Mouse (Mus musculus) left cerebral cortex, postnatal 10 days (tissue): ENCODE data around the gene Orc6. TPM values are rescaled to one million over a fixed set of nuclear protein-coding genes. Genes with fewer than 3 reads are reported as not detected.

Experiments
- DNase-seq, 2 experiments: peaks; one replicate each; pipeline ENCODE4 v3.0.0; 2021 to 2022; ENCODE audit warnings: low spot score in 2 of 2, mixed read lengths in 1 of 2; ENCODE audit errors: extremely low spot score in 1 of 2
- intact Hi-C: fragments of 180-260 bp; cut with DNase I; formaldehyde crosslinking; loops from one replicate; pipeline ENCODE4 v1.15.1; 2025
- total RNA-seq, 2 experiments: library from RNA; stranded (reverse); gene quantifications; 2 replicates each; pipeline ENCODE4 v1.2.3; 2021

Gene Orc6
- 10 to 100 TPM; 43.7 to 45.1 TPM for total RNA-seq

DNA sequence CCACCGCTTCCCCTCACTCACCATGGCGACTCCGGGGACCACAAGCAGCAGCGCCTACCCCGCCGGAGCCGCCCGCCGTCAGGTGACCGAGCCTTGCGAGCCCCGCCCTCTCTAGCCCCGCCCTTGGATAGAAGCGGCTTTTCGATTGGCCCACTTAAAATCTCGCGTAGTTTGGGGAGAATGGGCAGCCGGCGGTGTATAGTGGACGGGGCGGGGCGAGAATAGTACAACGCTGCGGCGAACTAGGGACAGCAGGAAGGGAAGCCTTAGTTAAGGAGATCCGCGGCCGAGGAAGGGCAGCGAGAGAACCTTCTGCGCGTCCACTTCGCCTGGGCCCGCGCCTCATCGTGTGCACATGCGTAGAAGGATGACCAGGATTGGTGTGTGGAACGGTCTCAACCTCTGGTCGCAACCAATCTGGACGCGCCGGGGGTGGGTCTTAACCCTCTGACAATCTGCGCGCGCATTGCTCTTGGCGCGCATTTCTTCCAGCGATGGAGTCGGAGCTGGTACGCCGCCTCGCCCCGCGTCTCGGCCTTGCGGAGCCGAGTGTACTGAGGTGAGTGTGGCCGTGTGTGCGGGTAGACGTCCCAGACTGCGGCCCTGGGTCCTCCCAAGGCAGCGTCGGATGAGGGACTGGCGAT is at the start of gene Orc6, which contains the start of gene Vps35:
TSS of gene Orc6 (plus strand) at position 199 of the 644 bp plus-strand sequence.
TSS of gene Vps35 (minus strand) at position 369 of the 644 bp plus-strand sequence.
- DNase-seq, result peak; percentile 96 to 98
- intact Hi-C loops, result loop anchor here (10.0 kb wide), 1 partner anchor 245 kb away; no protein-coding TSS in a partner anchor

DNA sequence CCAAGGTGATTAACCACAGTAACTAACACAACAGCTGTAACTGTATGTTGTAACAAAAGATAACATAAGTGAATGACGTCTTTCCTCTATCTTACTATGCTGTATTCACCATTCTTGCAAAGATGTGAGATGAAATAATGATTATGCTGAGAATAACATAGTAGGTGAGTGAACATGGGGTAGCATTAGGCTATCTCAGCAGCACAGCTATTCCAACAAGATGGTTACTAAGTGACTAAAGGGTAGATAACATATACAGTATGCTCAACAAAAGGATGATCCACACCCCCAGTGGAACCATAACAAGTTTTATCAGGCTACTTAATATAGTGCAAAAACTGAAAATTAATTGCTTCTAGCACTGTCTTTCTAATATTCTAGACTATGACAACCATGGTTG is 12.6 kb upstream of the Orc6 start:
- intact Hi-C loops, result no loop called here
- no peak for DNase-seq

DNA sequence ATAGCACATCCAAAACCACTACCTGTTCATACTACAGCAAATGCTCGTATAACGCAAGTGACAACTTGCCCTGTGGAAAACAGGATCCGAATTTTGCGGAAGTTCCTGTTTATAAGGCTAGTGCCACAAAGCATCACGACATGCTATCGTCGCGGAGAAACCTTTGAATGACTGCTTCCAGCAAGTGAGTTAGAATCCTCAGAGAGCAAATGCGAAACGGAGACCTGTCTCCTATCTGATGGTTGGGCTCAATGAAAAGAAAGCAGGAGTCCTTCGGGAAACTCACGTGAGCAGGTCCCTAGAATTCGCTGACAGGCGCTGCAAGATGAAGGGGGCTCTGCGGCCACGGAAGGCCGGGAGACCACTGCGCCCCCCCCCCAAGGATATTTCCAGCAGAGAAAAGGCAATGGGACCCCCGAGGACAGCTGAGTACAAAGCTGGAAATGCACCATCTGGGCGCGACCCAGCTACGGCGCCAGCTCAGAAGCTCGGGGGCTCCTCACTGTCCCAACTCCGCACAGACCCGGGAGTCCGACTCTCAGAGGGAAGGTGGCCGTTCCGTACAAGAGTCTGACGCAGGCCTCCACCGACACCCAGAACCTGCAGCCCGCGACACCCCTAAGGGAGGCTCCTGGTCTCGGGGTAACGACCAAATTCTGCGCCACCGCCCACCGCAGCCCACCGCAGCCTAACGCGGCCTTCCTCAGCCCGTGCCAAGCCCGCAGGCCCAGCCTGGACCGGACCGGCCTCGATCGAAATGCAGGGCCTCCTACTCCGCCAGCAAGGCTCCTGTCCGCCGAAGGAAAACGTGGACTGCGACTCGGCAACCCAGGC is 615 bp upstream of the Orc6 start:
- peak; percentile 8 to 23 for DNase-seq
- intact Hi-C loops, result loop anchor here (10.0 kb wide), 1 partner anchor 246 kb away; no protein-coding TSS in a partner anchor

DNA sequence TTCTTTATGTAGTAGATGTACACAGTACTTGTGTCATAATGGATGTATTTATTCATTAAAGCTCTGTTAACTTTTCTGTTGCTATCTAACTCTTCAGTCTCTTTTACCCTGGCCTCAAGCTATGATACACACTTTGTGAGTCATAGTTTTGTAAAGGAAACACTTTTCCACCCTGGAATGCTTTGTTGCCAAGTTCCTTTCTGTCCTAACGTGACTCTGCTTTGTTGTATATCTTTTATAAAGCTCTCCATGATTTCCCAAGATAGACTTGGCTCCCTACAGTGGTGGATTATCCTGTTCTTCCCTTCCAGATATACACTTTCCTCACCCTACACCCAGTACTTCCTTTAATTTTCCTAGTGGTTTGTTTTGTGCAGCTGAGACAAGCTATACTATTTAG is 2.5 kb downstream of the Orc6 start:
- no peak for DNase-seq
- intact Hi-C loops, result no loop called here

DNA sequence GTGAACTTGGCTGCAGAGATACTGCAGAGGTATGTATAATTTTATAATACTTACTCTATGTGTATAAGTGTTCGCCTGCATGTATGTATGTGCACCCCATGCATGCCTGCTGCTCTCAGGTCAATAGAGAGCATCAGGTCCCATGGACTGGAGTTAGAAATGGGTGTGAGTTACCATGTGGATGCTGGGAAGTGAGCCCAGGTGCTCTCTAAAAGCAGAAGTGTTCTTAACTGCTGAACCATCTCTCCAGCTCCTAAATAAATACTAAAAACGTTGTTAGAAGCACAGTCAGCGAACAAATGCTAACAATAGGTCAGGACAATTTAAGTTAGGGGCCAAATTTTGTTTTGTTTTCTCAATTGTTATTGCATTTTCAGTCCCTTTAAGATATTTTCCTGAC is 3.5 kb downstream of the Orc6 start:
- DNase-seq, result no peak
- intact Hi-C loops, result no loop called here

DNA sequence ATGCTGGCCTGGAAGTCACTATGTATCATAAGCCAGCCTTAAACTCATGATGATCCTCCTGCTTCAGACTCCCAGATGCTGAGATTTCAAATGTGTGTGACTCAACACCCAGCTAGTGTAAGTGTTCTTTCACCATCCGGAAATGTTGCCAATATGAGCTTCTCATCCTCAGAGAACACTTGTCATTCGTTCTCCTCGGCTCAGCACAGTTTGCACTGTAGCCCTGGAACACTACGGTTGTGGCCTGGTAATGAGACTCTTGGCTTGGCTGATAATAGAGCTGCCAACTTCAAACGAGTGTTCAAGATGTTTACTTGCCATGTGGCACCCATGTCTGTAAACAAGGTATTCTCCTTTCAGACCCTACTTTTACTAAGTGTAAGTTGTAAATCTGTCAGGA is 4.1 kb downstream of the Orc6 start:
- DNase-seq, result no peak
- intact Hi-C loops, result no loop called here

DNA sequence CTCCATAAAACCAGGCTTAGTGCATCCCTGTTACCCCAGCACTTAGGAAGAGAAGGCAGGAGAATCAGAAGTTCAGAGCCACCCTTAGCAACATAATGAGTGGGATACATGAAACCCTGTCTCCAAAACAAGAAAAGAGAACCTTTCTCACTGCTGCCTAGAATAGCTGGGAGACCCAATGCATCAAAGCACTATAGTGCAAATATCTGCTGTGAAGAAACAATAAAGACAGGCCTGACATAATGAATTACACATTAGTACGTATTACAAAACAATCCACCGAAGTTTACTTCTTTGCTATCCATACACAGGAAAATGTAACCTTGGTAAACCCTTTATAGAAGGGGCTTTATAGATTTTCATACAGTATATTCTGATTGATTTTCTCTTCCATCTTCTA is 9.1 kb downstream of the Orc6 start:
- no peak for DNase-seq
- intact Hi-C loops, result no loop called here

DNA sequence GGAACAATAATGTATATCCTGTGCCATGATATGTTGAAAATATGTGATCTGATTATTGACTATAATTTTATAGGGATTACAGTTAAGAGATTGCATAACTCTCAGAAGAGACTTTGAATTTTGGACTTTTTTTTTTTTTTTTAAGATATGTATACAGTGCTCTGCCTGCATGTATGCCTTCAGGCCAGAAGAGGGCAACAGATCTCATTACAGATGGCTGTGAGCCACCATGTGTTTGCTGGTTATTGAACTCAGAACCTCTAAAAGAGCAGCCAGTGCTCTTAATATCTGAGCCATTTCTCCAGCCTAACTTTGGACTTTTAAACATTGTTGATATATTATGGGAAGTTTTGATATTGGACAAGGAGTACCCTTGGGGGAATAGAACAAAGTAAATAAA is 12.3 kb downstream of the Orc6 start:
- intact Hi-C loops, result no loop called here
- DNase-seq, result no peak

DNA sequence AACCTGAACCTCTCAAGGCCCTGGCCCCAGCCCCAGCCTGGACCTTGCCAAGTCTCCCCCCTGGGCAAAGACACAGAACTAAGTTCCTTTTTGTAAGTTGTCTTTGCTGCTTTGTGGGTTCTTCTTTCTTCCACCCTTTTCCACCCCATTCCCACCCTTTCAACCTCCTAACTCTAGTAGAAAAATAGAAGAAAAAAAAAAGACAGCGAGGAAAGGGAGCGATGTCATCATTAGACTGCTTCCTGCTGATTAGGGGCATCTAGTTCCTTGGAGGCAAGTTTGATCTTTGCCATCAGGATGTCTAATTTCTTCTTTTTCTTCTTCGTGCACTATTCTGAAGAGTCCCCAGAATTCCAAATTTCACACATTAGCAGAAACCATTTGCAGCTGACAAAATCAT is 13.6 kb downstream of the Orc6 start:
- DNase-seq, result no peak
- intact Hi-C loops, result no loop called here

DNA sequence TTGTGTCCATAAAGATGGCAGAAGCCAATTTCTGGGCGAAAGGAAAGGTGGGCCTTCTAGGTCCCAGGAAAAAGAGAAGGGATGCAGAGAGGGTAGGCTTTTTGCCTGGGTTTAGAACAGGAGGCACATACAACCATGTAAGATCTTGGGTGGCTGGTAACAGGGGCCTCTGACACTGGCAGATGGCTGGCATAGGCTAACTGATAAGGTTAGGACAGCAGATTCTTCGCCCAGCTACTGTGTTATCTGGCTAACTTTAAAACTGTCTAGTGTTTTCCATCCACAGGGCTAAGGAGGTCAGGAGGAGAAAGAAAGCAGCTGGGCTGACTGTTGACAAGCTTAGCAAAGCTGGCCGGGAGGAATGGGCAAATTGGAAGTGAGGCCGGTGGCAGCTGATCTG is 19.1 kb downstream of the Orc6 start:
- intact Hi-C loops, result loop anchor here (5.0 kb wide), 1 partner anchor 84 kb away; no protein-coding TSS in a partner anchor
- DNase-seq, result no peak

DNA sequence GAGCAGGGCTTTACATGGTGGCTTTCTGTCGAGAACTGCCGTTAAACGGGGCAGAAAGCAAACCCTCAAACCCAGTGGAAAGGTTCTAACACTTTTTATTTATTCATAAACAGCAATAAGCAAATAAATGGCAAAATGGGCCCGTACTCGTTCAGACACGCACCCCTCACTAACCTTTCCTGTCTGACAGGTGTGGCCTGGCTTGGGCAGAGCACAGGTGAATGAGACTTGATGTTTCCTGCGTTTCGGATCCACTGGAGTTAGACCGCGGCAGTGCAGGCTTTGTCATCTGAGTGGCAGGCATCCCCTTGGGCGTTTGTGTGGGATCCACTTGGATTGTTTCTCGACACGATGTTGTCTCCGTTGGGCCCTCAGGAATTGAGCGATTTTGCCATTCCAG is 22.5 kb downstream of the Orc6 start:
- intact Hi-C loops, result no loop called here
- DNase-seq, result no peak

DNA sequence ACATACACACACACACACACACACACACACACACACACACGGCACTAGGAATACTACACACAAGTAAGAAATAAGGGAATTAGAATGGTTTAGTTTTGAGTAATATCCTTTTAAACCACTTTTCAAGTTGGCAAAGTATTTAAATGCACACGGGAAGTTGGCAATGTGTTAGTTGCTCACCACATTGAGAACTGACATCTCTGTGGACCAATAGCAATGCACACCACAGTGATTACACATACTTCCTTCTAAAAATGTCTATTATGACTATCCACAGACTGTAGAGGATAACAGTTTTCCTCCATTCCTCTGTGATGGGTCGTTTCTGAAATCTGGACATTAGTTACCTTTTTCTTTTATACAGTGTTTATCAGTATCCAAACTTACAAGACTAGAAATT is 23.7 kb downstream of the Orc6 start:
- intact Hi-C loops, result no loop called here
- no peak for DNase-seq

DNA sequence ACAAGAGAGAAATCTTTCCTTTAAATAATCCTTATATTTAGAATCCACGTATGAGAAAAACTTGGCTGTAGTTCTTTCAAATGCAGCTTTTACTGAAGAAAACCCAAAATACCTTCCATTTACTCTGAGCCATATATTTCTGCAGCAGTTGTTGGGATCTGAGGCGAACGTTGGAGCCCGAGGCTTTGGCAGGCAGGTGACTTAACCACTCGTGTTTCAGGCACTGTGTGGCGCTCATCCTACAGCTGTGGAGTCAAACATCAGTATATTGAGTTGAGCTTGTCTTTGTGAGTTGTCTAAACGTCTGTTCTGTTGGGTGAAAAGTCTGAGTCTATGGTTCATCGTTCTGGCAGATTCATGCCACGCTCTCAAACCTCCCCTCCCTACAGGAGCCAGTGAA is 27.6 kb downstream of the Orc6 start:
- intact Hi-C loops, result no loop called here
- no peak for DNase-seq

DNA sequence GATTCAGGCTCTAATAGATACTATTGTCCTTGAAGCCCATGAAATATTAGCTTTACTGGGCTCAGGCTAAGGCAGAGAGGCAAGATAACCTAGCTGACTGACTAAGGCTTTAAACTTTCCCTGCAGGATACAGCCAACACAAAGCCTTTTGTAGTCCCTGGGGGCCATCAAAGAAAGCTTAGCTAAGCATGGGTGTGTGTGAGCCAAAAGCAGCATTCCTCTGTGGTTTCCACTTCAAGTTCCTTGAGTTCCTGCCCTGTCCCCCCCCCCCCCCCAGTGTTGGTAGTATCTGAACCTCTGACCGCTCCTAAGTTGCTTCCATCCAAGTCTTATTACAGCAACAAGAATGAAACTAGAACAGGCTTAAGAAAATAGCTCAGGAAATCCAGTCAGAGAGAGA is 30.1 kb downstream of the Orc6 start:
- intact Hi-C loops, result no loop called here
- peak in 1 of 2 experiments; percentile 27 for DNase-seq

DNA sequence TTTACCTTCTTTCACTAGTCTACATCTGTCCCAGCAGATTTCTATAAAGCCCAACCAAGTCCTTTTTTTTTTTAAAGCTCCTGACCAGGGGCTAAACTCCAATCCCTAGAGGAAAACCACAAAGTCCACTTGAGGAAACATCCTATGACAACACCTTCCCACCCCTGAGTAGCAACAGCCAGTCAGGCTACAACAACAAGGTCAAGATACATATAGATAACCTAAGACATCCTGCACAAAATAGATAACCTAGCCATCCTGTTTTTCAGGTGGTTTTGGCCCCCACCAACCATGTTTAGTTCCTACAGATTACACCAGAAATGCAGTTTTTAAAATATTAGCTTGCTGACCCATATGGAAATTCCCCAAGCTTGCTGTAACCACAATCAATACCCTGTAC is 35.7 kb downstream of the Orc6 start:
- DNase-seq, result no peak
- intact Hi-C loops, result no loop called here

DNA sequence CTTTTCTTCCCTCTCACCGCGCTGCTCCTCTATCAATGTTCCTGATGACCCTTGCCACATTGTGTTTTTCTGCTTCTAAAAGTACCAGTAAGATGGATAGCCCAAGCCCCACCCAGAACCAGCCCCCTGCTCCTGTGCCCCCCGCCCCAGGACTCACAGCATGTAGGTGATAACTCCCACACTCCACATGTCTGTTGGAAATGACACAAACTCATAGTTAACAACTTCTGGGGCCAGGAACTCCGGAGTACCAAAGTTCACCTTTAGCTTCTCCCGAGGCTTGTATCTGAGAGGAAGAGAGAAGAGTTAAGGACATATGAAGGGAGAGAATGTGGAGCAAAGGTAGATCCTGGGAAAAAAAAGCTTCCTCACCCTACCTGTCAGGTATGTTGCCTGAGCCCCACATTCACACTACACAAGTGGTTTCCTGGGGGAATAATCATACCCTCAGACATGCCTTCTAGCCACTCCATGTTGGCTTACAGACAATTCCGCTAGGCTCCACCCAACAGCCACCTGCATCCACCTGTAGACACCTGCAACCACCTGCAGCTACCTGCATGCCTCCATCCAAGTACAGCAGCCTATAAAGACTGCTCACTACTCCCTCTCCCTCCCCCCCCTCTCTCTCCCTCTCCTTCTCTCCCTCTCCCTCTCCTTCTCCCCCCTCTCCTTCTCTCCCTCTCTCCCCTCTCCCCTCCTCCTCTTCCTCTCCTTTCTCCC is 36.9 kb downstream of the Orc6 start:
- DNase-seq, result no peak
- intact Hi-C loops, result no loop called here

DNA sequence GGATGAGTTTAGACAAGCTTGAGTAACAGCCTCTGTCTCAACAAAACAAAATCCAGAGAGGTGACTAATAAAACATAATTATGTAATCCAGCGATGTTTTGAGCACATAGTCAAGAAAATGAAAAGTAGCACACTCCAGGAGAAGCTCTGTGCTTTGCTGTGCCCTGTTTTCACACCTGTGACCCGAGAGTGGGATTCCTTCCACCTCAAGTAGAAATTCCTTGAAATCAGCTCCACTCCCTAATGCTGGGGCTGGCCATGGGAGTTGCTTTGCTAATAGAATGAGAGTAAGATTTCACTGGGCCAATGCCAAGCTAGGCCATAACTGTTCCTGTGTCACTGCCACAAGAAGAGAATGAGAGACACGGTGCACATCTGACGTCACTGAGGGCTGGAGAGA is 38.2 kb downstream of the Orc6 start:
- no peak for DNase-seq
- intact Hi-C loops, result no loop called here

DNA sequence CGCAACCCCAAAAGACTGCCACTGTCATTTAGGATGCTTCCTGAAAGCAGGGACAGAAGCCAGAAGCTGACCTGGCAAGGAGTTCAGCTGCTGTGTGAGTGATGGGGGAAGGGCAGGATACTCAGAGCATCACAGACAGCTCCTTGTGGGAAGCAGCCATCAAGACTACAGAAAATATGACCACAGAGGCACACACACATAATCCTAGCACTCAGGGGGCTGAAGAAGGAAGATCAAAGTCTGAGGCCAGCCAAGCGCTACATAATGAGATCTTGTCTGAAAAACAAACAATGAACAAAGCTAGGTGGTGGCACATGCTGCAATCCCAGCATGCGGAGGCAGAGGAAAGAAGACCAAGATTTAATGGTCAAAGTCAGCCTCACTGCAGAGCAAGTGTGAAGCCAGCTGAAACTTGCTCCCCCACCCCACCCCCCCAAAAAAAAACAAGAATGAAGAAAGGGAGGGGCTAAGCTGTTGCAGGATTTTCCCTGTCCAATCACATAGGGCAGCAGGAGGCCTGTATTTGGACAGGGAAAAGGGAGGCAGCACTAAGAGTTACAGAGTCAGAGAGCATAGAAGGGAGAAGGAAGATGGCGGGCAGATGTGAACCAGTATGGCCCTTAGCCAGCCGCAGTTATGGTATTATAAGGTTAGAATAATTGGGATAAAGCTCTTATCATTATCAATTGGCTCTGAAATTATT is 40.6 kb downstream of the Orc6 start:
- DNase-seq, result peak in 1 of 2 experiments; percentile 27
- intact Hi-C loops, result no loop called here

DNA sequence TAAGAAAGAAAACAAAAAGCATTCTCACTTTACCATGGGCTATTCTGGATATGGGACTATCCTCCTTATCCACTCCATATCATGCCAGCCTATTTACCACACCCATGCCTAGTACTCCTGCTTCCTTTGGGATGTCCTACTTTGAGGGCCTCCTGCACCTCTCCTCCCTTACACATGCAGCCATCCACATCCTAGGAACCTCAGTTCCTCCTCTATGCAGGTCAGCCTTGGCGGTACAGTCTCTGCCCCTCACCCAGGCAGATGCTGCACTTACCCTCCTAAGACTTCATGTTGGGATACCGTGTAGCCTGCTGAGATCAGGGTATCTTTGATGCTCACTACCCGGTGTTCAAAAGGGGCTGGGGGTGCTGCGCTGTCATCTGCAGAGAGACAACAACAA is 53.9 kb downstream of the Orc6 start:
- intact Hi-C loops, result no loop called here

More for the DNA sequence above, 53.9 kb downstream of the Orc6 start:
- DNase-seq, result no peak
